Mouse (Mus musculus): Measurements from ENCODE around the gene Hmces. TPM values are rescaled to one million over a fixed set of nuclear protein-coding genes. Genes with fewer than 3 reads are reported as not detected.

Gene Hmces
- polyA plus RNA-seq, 1 experiment, result 45.9 TPM

DNA sequence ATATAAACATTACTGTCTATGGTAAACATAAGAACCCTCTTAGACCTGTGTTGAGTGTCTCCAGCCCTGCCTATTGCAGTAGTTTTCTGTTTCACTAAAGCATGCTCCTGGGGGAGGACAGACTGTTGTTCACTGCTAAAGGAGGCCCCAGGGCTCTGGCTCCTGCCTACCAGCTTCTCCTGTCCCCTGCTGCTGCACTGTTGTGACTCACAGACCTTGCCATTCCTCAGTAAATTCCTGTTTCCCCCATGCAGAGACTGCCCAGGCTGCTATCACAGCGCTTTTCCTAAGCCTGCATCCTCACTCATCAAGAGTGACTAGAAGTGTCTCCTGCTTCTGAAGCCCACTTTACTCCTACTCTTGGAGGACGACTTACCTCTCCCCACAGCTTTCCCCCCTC lies 56.3 kb downstream of the Hmces start:
- 14% methylated on average over 2 of the region's 2 CpGs for WGBS
- TF ChIP-seq POLR2A (IDR thresholded peaks at IDR 0.05; ENCODE audit: borderline replicate concordance, insufficient read depth, low read length) (no peak), CTCF (IDR thresholded peaks at IDR 0.05; ENCODE audit: borderline replicate concordance, insufficient read depth, low read depth, low read length) (no peak)

GRCm38 (mm10) chr6:87979728-87980127 lies 66.0 kb downstream of the Hmces start:
- Histone ChIP-seq H3K27ac (ENCODE audit: insufficient read depth, low read length) (no peak overlapping the region), H3K27me3 (ENCODE audit: control insufficient read depth, insufficient read depth, low read length) (no peaks in the 10 kb centered on the region), H3K4me3 (replicated peaks; ENCODE audit: insufficient read depth, low read depth, low read length) (no peak overlapping the region), H3K4me1 (ENCODE audit: control insufficient read depth, insufficient read depth, low read length) (peaks cover 8% of the 10 kb centered on the region; the same call in 1 of the 2 replicates)
- WGBS, result 73% methylated on average over 3 of the region's 3 CpGs
- no peak for DNase-seq
- TF ChIP-seq CTCF (IDR thresholded peaks at IDR 0.05; ENCODE audit: borderline replicate concordance, insufficient read depth, low read depth, low read length) (no peak), POLR2A (IDR thresholded peaks at IDR 0.05; ENCODE audit: borderline replicate concordance, insufficient read depth, low read length) (no peak)

More for the DNA sequence above, 56.3 kb downstream of the Hmces start:
- Histone ChIP-seq H3K4me3 (replicated peaks; ENCODE audit: insufficient read depth, low read depth, low read length) (no peak overlapping the region), H3K27me3 (ENCODE audit: control insufficient read depth, insufficient read depth, low read length) (no peaks in the 10 kb centered on the region), H3K27ac (ENCODE audit: insufficient read depth, low read length) (no peak overlapping the region), H3K4me1 (ENCODE audit: control insufficient read depth, insufficient read depth, low read length) (no peaks in the 10 kb centered on the region)
- no peak for DNase-seq

GRCm38 (mm10) chr6:87980374-87981029 lies 66.8 kb downstream of the Hmces start:
- TF ChIP-seq POLR2A (IDR thresholded peaks at IDR 0.05; ENCODE audit: borderline replicate concordance, insufficient read depth, low read length), result no peak
- TF ChIP-seq CTCF (IDR thresholded peaks at IDR 0.05; ENCODE audit: borderline replicate concordance, insufficient read depth, low read depth, low read length), result peak; percentile 20; the same call in 1 of the 2 replicates
- Histone ChIP-seq H3K27me3 (ENCODE audit: control insufficient read depth, insufficient read depth, low read length) (no peaks in the 10 kb centered on the region), H3K27ac (ENCODE audit: insufficient read depth, low read length) (peak overlapping the region; percentile 18), H3K4me1 (ENCODE audit: control insufficient read depth, insufficient read depth, low read length) (peaks cover 8% of the 10 kb centered on the region; the same call in 1 of the 2 replicates), H3K4me3 (replicated peaks; ENCODE audit: insufficient read depth, low read depth, low read length) (peak overlapping the region; percentile 56)
- DNase-seq, result peak; percentile 80 to 85
- under 1% methylated on average over 66 of the region's 66 CpGs for WGBS

GRCm38 (mm10) chr6:87981030-87981485 lies 67.3 kb downstream of the Hmces start:
- WGBS, result under 1% methylated on average over 54 of the region's 56 CpGs
- H3K4me1 ChIP-seq (ENCODE audit: control insufficient read depth, insufficient read depth, low read length), result peaks cover 8% of the 10 kb centered on the region; the same call in 1 of the 2 replicates
- H3K27me3 ChIP-seq (ENCODE audit: control insufficient read depth, insufficient read depth, low read length), result no peaks in the 10 kb centered on the region
- DNase-seq, result peak; percentile 45 to 63
- peak overlapping the region; percentile 18 for H3K27ac ChIP-seq (ENCODE audit: insufficient read depth, low read length)
- peak overlapping the region; percentile 56 for H3K4me3 ChIP-seq (replicated peaks; ENCODE audit: insufficient read depth, low read depth, low read length)
- TF ChIP-seq CTCF (IDR thresholded peaks at IDR 0.05; ENCODE audit: borderline replicate concordance, insufficient read depth, low read depth, low read length), result no peak

GRCm38 (mm10) chr6:87981547-87982256 lies 68.0 kb downstream of the Hmces start, which contains the start of gene H1fx:
Gene H1fx, minus strand, starts transcription at chr6:87981637.
- DNase-seq, result peak; percentile 76
- 2% methylated on average over 52 of the region's 55 CpGs for WGBS
- peak; percentile 39; the same call in 1 of the 2 replicates for TF ChIP-seq CTCF (IDR thresholded peaks at IDR 0.05; ENCODE audit: borderline replicate concordance, insufficient read depth, low read depth, low read length)
- TF ChIP-seq POLR2A (IDR thresholded peaks at IDR 0.05; ENCODE audit: borderline replicate concordance, insufficient read depth, low read length), result peak; percentile 71; the same call in 1 of the 2 replicates

GRCm38 (mm10) chr6:87982506-87982905 lies 68.8 kb downstream of the Hmces start:
- no peaks in the 10 kb centered on the region for H3K27me3 ChIP-seq (ENCODE audit: control insufficient read depth, insufficient read depth, low read length)
- H3K4me1 ChIP-seq (ENCODE audit: control insufficient read depth, insufficient read depth, low read length), result peaks cover 8% of the 10 kb centered on the region; the same call in 1 of the 2 replicates
- H3K27ac ChIP-seq (ENCODE audit: insufficient read depth, low read length), result no peak overlapping the region
- no peak for DNase-seq
- no peak for TF ChIP-seq CTCF (IDR thresholded peaks at IDR 0.05; ENCODE audit: borderline replicate concordance, insufficient read depth, low read depth, low read length)
- TF ChIP-seq POLR2A (IDR thresholded peaks at IDR 0.05; ENCODE audit: borderline replicate concordance, insufficient read depth, low read length), result no peak
- 44% methylated on average over 9 of the region's 9 CpGs for WGBS
- H3K4me3 ChIP-seq (replicated peaks; ENCODE audit: insufficient read depth, low read depth, low read length), result peak overlapping the region; percentile 51

More at GRCm38 (mm10) chr6:87981547-87982256, 68.0 kb downstream of the Hmces start, which contains the start of gene H1fx:
- H3K27me3 ChIP-seq (ENCODE audit: control insufficient read depth, insufficient read depth, low read length), result no peaks in the 10 kb centered on the region
- H3K4me1 ChIP-seq (ENCODE audit: control insufficient read depth, insufficient read depth, low read length), result peaks cover 8% of the 10 kb centered on the region; the same call in 1 of the 2 replicates
- H3K4me3 ChIP-seq (replicated peaks; ENCODE audit: insufficient read depth, low read depth, low read length), result peak within 1 kb of the TSS; percentile 56
- H3K27ac ChIP-seq (ENCODE audit: insufficient read depth, low read length), result peak within 1 kb of the TSS; percentile 41

Other genes with a start within 250 kb of the Hmces start
- 4.6 and 5.0 TPM in 2 replicates for gene Aplf, start 241.7 kb upstream of the Hmces start, polyA plus RNA-seq (2012; rRNA removed)
- 4.0 and 4.5 TPM in 2 replicates for gene Efcc1, start 183.1 kb upstream of the Hmces start, polyA plus RNA-seq (2012; rRNA removed)
- gene Gp9, start 135.9 kb upstream of the Hmces start, polyA plus RNA-seq (2012; rRNA removed), result 0.49 and 0.68 TPM in 2 replicates
- gene Rab43, start 101.8 kb upstream of the Hmces start, polyA plus RNA-seq (2012; rRNA removed), result 18.9 and 19.4 TPM in 2 replicates
- gene Gm45140, start 78.1 kb upstream of the Hmces start, polyA plus RNA-seq (2012; rRNA removed), result 4.9 and 5.7 TPM in 2 replicates
- 36.2 and 36.4 TPM in 2 replicates for gene Isy1, start 75.1 kb upstream of the Hmces start, polyA plus RNA-seq (2012; rRNA removed)
- 347 and 359 TPM in 2 replicates for gene Cnbp, start 62.8 kb upstream of the Hmces start, polyA plus RNA-seq (2012; rRNA removed)
- gene Copg1, start 26.1 kb upstream of the Hmces start, polyA plus RNA-seq (2012; rRNA removed), result 262 and 265 TPM in 2 replicates
- 37.1 and 38.2 TPM in 2 replicates for gene H1fx, start 67.7 kb downstream of the Hmces start, polyA plus RNA-seq (2012; rRNA removed)
- gene Rab7, start 131.3 kb downstream of the Hmces start, polyA plus RNA-seq (2012; rRNA removed), result 408 and 418 TPM in 2 replicates
- gene Rpn1, start 170.5 kb downstream of the Hmces start, polyA plus RNA-seq (2012; rRNA removed), result 151 and 167 TPM in 2 replicates